Mouse (Mus musculus): ENCODE measurements around the gene Map7d1. TPM values are rescaled to one million over a fixed set of nuclear protein-coding genes. Genes with fewer than 3 reads are reported as not detected.
"Not testable (repeated sequence)": the region's sequence is repeated elsewhere in the genome, so short reads cannot be mapped to it uniquely, and the experiment has no call there.

Map7d1 gene
- total and polyA plus RNA-seq, 2 experiments from 2014 or later: 71.1 to 115 TPM

- DNase-seq: no peak
- H3K9me3 ChIP-seq (ENCODE audit: low read length): no peaks in the 10 kb centered on the region
- H3K4me1 ChIP-seq (ENCODE audit: insufficient read depth): no peaks in the 10 kb centered on the region
- no peaks in the 10 kb centered on the region for H3K36me3 ChIP-seq (ENCODE audit: insufficient read depth)
- H3K4me2 ChIP-seq (ENCODE audit: low read depth): no peak overlapping the region
- H3K27ac ChIP-seq (ENCODE audit: low read depth, low read length): no peak overlapping the region
- 94% methylated on average over 10 of the region's 10 CpGs for WGBS
- H3K9ac ChIP-seq: no peak overlapping the region
- no peaks in the 10 kb centered on the region for H3K27me3 ChIP-seq (ENCODE audit: insufficient read depth, low read length)
- no peak for ATAC-seq
- no peak for TF ChIP-seq CTCF (IDR thresholded peaks at IDR 0.05; ENCODE audit: low read depth)
- no peak overlapping the region for H3K4me3 ChIP-seq (ENCODE audit: low read depth, low read length)
Measured at GRCm38 (mm10) chr4:126220045-126220444, 36.1 kb downstream of the Map7d1 start.

DNA sequence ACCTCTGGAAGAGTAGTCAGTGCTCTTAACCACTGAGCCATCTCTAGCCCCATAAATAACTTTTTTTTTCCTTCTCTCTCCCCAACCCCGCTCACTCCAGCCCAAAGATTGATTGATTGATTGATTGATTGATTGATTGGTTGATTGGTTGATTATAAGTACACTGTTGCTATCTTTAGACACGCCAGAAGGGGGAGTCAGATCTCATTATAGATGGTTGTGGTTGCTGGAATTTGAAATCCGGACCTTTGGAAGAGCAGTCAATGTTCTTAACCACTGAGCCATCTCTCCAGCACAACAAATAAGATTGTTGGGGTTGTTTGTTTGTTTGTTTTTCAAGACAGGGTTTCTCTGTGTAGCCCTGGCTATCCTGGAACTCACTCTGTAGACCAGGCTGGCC, 36.6 kb downstream of the Map7d1 start:
- not testable (repeated sequence) for H3K9ac ChIP-seq; H3K36me3 ChIP-seq (ENCODE audit: insufficient read depth); ATAC-seq; H3K9me3 ChIP-seq (ENCODE audit: low read length); H3K27me3 ChIP-seq (ENCODE audit: insufficient read depth, low read length); H3K4me1 ChIP-seq (ENCODE audit: insufficient read depth); H3K27ac ChIP-seq (ENCODE audit: low read depth, low read length); H3K4me3 ChIP-seq (ENCODE audit: low read depth, low read length); H3K4me2 ChIP-seq (ENCODE audit: low read depth); DNase-seq
- 82% methylated on average over 3 of the region's 3 CpGs for WGBS

- H3K9me3 ChIP-seq (ENCODE audit: low read length): no peaks in the 10 kb centered on the region
- no peaks in the 10 kb centered on the region for H3K36me3 ChIP-seq (ENCODE audit: insufficient read depth)
Measured at GRCm38 (mm10) chr4:126217771-126218170, 38.4 kb downstream of the Map7d1 start.

GRCm38 (mm10) chr4:126207081-126207480, 49.1 kb downstream of the Map7d1 start:
- Histone ChIP-seq H3K36me3 (ENCODE audit: insufficient read depth) (no peaks in the 10 kb centered on the region), H3K4me3 (ENCODE audit: low read depth, low read length) (no peak overlapping the region), H3K9ac (no peak overlapping the region), H3K9me3 (ENCODE audit: low read length) (no peaks in the 10 kb centered on the region), H3K4me1 (ENCODE audit: insufficient read depth) (no peaks in the 10 kb centered on the region), H3K27me3 (ENCODE audit: insufficient read depth, low read length) (no peaks in the 10 kb centered on the region), H3K4me2 (ENCODE audit: low read depth) (no peak overlapping the region), H3K27ac (ENCODE audit: low read depth, low read length) (no peak overlapping the region)
- no peak for ATAC-seq
- TF ChIP-seq CTCF (IDR thresholded peaks at IDR 0.05; ENCODE audit: low read depth): no peak
- no peak for DNase-seq
- 65% methylated on average over 6 of the region's 6 CpGs for WGBS

More at GRCm38 (mm10) chr4:126217771-126218170, 38.4 kb downstream of the Map7d1 start:
- H3K4me2 ChIP-seq (ENCODE audit: low read depth): no peak overlapping the region
- H3K27me3 ChIP-seq (ENCODE audit: insufficient read depth, low read length): no peaks in the 10 kb centered on the region
- no peak overlapping the region for H3K27ac ChIP-seq (ENCODE audit: low read depth, low read length)
- H3K4me3 ChIP-seq (ENCODE audit: low read depth, low read length): no peak overlapping the region
- DNase-seq (no peak), ATAC-seq (no peak)
- H3K4me1 ChIP-seq (ENCODE audit: insufficient read depth): no peaks in the 10 kb centered on the region
- no peak overlapping the region for H3K9ac ChIP-seq
- no peak for TF ChIP-seq CTCF (IDR thresholded peaks at IDR 0.05; ENCODE audit: low read depth)
- WGBS: 84% methylated on average over 6 of the region's 6 CpGs

DNA sequence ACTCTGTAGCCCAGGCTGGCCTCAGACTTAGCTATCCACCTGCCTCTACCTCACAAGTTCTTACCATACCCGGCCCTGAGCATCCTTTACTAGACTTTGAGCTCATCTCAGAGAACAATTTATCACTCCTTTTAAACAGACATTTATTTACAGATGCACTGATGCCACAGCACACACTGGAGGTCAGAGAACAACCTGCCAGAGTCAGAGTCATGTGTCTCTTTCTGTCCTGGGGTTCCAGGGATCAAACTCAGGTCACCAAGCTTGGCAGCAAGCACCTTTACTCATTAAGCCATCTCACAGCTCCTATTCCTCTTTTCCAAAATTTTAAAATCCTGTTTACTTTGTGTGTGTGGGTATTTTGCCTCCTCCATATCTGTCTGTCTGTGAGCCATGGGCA, 50.8 kb downstream of the Map7d1 start:
- Histone ChIP-seq H3K4me1 (ENCODE audit: insufficient read depth) (peaks cover 11% of the 10 kb centered on the region), H3K36me3 (ENCODE audit: insufficient read depth) (no peaks in the 10 kb centered on the region), H3K4me3 (ENCODE audit: low read depth, low read length) (no peak overlapping the region), H3K9ac (no peak overlapping the region), H3K9me3 (ENCODE audit: low read length) (no peaks in the 10 kb centered on the region), H3K27me3 (ENCODE audit: insufficient read depth, low read length) (no peaks in the 10 kb centered on the region), H3K4me2 (ENCODE audit: low read depth) (no peak overlapping the region), H3K27ac (ENCODE audit: low read depth, low read length) (no peak overlapping the region)
- DNase-seq (no peak), ATAC-seq (no peak)
- no peak for TF ChIP-seq CTCF (IDR thresholded peaks at IDR 0.05; ENCODE audit: low read depth)
- WGBS: 74% methylated on average over 1 of the region's 1 CpGs

DNA sequence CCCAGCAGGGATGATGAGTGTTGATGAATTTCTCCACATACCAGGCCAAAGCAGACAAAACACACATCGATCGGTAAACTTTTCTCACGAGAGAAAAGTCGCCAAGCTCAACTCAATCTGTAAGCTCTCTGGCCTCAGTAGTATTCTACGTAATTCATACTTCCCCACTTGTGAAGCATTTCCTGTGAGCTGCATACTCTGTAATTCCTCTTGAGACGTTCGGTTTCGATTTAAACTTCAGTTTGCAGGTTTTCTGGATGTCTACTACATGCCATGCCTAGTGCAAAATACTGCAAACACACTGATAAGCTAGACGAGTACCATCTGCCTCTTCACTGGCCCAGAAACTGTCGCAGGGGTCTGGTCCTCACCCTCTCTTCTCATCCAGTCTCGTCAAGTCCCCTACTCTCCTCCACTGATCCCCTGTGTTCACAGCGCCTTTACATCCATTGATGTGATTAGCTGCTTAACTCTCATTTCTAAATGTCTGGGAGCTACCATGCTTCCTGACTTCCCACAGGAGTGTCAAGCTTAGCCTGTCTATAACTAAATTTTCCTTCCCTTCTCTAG, 51.4 kb downstream of the Map7d1 start:
- Histone ChIP-seq H3K4me2 (ENCODE audit: low read depth) (no peak overlapping the region), H3K27ac (ENCODE audit: low read depth, low read length) (no peak overlapping the region), H3K27me3 (ENCODE audit: insufficient read depth, low read length) (no peaks in the 10 kb centered on the region), H3K9ac (no peak overlapping the region), H3K9me3 (ENCODE audit: low read length) (no peaks in the 10 kb centered on the region), H3K4me3 (ENCODE audit: low read depth, low read length) (no peak overlapping the region), H3K36me3 (ENCODE audit: insufficient read depth) (no peaks in the 10 kb centered on the region), H3K4me1 (ENCODE audit: insufficient read depth) (peaks cover 15% of the 10 kb centered on the region)
- 88% methylated on average over 12 of the region's 12 CpGs for WGBS
- ATAC-seq (no peak), DNase-seq (no peak)
- TF ChIP-seq CTCF (IDR thresholded peaks at IDR 0.05; ENCODE audit: low read depth): no peak

- Histone ChIP-seq H3K4me1 (ENCODE audit: insufficient read depth) (peaks cover 15% of the 10 kb centered on the region), H3K4me2 (ENCODE audit: low read depth) (no peak overlapping the region), H3K27ac (ENCODE audit: low read depth, low read length) (no peak overlapping the region), H3K36me3 (ENCODE audit: insufficient read depth) (no peaks in the 10 kb centered on the region), H3K9ac (no peak overlapping the region), H3K27me3 (ENCODE audit: insufficient read depth, low read length) (no peaks in the 10 kb centered on the region), H3K9me3 (ENCODE audit: low read length) (no peaks in the 10 kb centered on the region), H3K4me3 (ENCODE audit: low read depth, low read length) (no peak overlapping the region)
- ATAC-seq (no peak), DNase-seq (no peak)
- TF ChIP-seq CTCF (IDR thresholded peaks at IDR 0.05; ENCODE audit: low read depth): no peak
- WGBS: 87% methylated on average over 8 of the region's 8 CpGs
Measured at GRCm38 (mm10) chr4:126204016-126204415, 52.1 kb downstream of the Map7d1 start.

Measured in forebrain, postnatal 0 days (tissue).